Mouse (Mus musculus): Measurements from ENCODE around the gene Prkag2.
A peak's percentile ranks its signal among the peaks of the same experiment; 100 is the strongest.

Prkag2 gene

GRCm38 (mm10) chr5:24913656-24914055, 186.8 kb downstream of the Prkag2 start:
- DNase-seq (ENCODE audit: low spot score) = no peak

- DNase-seq (ENCODE audit: low spot score) = peak; percentile 40
These were observed 191.4 kb downstream of the Prkag2 start for GRCm38 (mm10) chr5:24908820-24909716.

DNA sequence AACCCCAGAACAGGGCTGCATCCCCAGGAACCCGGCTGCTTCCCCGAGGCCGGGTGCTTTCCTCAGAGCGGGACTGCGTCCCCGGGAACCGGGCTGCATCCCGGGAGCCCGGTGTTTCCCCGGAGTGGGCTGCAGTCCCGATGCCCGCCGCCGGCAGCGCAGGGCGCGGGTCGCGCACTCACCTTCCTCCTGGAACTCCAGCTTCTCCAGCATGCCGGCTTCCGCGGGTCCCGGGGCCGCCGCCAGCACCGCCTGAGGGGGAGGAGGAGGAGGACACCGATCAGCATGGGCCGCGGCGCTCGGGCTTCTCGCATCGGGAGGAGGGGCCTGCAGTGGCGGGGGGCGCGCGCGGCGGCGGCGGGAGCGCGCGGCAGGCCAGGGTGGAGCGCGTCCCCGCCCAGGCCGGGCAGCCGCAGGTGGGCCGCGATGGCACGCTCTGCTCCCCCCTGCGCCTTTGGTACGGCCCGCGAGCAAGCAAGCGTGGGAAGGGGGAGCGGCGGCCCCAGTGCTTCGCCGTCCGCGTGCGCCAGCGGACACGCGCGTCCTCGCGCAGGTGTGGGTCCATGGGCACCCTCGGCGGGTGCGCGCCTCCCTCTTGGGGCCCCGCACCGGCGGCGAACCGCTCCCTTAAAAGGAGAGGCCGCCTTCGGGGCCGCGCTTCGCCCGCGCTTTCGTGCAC, 192.2 kb downstream of the Prkag2 start:
- peak; percentile 88 for DNase-seq (ENCODE audit: low spot score)

DNA sequence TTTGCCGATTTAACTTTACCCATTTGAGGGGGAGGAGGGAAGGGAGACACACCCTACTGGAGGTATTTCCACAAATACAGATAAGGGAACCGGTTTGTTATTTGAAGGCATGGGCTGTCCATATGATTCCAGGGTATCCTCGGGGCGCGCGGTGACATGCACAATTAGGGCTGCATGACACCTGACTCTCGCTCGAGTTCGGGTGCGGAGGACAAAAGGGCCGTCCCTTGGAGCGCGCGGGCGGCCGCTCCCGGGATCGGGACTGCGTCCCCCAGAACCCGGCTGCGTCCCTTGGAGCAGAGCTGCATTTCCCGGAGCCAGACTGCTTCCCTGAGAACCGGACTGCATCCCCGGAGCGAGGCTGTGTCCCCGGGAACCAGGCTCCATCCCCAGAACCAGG, 192.7 kb downstream of the Prkag2 start:
- no peak for DNase-seq (ENCODE audit: low spot score)

DNA sequence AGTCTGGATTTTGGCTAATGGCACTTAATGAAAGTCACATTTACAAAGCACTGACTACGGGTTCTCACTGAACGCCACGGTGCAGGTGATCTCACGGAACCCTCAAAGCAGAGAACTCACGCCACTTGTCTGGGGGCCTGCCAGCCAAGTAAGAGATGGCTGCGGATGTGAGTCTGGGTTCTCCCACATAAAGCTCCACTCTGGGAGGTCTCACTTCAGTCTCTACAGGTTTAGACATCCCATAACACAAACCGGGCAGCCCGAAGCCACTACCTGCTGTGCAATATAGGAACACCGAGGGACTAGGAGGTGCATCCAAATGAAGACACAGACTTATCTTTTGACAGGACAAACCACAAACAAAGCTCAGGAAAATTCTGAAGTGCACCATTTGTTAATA, 193.6 kb downstream of the Prkag2 start:
- DNase-seq (ENCODE audit: low spot score) = no peak

DNA sequence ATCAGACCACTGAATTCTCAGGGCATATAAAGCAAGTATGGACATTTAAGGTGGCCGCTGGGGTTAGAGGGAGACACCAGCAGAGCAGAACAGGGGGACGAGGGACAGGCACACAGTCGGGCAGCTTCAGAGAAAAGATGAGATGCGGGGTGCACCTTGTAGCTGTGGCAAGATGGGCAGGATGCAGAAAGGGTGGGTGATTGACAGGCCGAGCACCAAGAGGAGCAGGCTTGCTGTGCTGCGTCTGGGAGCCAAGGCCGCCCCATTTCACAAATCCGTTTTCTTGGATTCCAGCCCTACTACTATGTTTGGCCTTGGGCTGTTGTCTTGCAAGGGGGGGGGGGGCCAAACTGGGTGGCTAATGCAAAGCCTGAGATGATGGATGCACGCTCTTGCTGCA, 195.5 kb downstream of the Prkag2 start:
- DNase-seq (ENCODE audit: low spot score) = no peak

DNA sequence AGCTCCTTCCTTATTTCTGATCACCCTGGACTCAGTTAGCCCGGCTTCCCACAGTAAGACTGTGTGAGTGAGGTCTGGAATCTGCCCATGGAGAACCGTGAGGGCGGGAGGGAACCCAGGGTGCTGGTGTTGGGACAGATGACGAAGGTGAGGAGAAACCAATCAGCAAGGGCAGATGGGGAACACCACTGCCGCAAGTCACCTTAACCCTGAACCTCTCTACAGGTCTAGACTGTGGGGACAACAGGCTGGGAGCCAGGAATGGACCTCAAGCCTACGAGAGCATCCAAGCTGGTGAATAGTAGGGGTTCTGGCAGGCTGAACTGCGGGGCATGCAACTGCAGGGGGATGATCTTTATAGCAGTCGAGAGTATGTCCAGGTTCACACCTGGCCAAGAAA, 196.0 kb downstream of the Prkag2 start:
- DNase-seq (ENCODE audit: low spot score) = no peak

DNA sequence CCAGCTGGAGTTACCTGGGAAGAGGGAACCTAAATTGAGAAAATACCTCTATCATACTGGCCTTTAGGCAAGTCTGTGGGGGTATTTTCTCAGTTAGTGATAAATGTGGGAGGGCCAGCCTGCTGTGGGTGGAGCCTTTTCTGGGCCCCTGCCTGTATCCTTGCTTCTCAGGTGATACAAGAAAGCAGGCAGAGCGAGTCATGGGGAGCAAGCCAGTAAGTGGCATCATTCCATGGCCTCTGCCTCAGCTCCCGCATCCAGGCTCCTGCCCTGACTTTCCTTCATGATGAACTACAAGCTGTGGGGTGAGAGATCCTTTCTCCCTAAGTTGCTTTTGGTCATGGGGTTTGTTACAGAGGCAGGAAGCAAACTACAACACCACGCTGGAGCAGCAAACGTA, 196.4 kb downstream of the Prkag2 start:
- DNase-seq (ENCODE audit: low spot score) = no peak

DNA sequence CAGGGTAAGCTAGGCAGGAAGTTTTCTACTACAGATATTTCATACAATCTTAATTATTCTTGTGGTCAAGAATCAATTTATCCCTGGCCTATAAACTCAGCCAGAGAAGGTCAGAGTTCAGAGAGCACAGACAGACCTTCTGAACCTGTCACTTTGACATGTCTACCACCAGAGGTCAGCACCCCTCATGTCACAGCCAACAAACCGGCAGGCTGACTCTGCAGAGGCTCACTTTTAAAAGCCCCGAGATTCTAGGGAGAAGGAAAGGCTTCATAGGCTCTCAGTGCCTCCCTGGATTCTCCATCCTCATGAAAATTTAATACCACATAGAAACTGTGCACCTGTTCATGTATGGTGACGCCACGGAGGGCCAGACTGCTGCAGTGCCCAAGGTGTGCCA, 197.6 kb downstream of the Prkag2 start:
- DNase-seq (ENCODE audit: low spot score) = no peak

GRCm38 (mm10) chr5:24895606-24896005, 204.8 kb downstream of the Prkag2 start:
- no peak for DNase-seq (ENCODE audit: low spot score)

GRCm38 (mm10) chr5:24894814-24895213, 205.6 kb downstream of the Prkag2 start:
- DNase-seq (ENCODE audit: low spot score) = no peak

GRCm38 (mm10) chr5:24892461-24892860, 208.0 kb downstream of the Prkag2 start:
- no peak for DNase-seq (ENCODE audit: low spot score)

DNA sequence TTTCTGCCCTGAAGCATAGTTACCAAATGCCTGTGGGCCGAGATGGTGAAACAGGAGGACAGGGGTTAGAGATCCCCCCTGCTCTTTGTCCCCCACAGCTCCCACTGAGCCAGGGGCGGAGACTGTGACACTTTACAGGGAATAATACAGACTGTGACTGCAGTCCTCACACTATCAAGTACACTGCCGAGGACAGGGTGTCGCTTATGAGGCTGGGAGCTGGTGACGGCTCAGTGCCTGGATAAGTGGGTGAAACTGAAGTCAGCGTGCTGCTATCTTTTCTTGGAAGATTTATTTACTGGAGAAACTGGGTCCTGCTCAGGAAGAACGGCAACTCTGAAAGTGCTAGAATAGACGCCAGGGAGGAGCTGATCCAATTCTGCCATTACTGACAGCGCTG, 210.6 kb downstream of the Prkag2 start:
- DNase-seq (ENCODE audit: low spot score) = no peak

DNA sequence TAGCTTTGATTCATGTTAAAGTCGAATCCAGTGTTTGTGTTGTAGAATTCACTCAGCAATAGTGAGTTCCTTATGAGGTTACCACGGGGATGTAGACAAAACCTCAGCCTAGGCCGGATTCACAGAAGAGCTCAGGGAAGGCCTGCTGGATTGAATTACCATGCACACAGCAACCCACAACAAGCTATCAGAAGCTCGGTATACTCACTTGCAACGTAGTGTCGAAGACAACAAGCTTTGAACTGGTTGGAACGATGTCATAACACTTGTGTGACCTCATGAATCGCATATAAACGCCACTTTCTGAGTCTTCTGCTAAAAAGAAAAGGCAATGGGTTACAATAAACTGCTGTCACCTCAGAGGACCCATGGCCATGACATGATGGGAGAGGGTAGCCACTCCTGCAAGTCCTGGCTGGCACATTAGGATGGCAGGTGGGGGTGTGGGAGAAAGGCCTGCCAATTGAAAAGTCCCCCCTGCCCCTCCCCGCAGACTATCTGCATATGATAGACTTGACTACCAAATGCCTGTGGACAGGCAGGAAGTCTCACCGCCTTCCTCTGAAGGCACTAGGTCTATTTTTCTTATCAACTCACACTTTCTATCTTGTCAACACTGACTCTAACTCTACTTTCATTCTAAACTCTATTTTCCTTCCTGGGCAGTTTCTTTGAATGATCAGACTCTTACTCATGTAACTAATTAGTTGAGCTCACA, 211.4 kb downstream of the Prkag2 start:
- no peak for DNase-seq (ENCODE audit: low spot score)

- DNase-seq (ENCODE audit: low spot score) = no peak
These were observed 213.2 kb downstream of the Prkag2 start for GRCm38 (mm10) chr5:24887271-24887670.

DNA sequence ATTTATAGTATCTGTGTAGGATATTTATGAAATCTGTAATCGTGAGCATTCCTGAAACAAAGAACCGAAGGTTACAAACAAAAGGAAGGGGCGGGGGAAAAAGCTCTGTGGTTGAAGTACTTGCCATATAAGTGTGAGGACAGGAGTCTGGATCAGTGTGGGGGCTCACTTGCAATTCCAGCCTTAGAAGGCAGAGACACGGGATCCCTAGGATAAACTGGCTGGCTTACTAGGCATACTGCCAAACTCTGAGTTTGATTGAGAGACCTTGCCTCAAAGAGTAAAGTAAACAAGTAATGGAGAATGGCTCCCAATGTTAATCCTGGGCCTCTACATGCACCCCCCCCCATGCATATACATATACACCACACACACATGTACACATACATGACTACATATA, 221.7 kb downstream of the Prkag2 start:
- DNase-seq (ENCODE audit: low spot score) = no peak

- no peak for DNase-seq (ENCODE audit: low spot score)
These were observed 222.4 kb downstream of the Prkag2 start for GRCm38 (mm10) chr5:24877836-24878624.

- no peak for DNase-seq (ENCODE audit: low spot score)
These were observed 223.8 kb downstream of the Prkag2 start for GRCm38 (mm10) chr5:24876653-24877052.

- no peak for DNase-seq (ENCODE audit: low spot score)
These were observed 226.3 kb downstream of the Prkag2 start for GRCm38 (mm10) chr5:24874111-24874510.

DNA sequence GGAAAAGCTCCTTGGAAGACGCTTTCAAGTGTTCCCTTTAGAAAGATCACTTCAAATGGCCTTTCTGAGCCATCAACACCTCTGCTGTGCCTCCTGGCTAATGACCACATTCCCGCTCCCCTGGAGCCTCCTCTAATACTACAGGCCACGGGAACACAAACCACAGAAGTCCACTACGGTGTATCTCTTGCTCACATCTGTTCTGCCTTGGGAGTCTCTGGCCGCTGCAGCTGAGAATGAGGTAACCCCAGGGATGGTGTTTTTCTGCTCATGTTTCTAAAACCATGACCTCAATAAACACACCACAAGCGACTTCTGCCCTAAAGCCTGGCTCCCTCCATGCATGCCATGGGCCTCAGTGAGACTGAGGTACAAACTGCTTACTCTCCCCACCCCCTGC, 227.2 kb downstream of the Prkag2 start:
- no peak for DNase-seq (ENCODE audit: low spot score)

DNA sequence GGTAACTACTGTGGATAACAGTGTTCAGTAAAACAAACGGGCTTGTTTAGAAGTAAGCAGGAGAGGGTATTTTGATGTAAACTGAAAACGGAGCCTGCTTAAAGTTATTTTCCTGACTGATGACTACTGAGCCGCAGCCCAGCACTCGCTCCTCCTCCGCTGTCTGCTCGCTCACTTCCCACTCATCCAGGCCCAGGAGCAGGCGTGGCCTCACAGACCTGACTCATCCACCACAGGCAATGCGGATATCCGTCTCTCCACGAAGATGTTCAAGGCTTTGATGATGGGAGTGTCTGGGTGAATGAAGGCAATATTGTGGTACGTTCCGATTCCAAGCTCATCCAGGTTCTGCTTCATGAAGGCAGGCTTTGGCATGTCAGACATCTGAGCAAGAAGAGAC, 229.2 kb downstream of the Prkag2 start:
- DNase-seq (ENCODE audit: low spot score) = no peak

DNA sequence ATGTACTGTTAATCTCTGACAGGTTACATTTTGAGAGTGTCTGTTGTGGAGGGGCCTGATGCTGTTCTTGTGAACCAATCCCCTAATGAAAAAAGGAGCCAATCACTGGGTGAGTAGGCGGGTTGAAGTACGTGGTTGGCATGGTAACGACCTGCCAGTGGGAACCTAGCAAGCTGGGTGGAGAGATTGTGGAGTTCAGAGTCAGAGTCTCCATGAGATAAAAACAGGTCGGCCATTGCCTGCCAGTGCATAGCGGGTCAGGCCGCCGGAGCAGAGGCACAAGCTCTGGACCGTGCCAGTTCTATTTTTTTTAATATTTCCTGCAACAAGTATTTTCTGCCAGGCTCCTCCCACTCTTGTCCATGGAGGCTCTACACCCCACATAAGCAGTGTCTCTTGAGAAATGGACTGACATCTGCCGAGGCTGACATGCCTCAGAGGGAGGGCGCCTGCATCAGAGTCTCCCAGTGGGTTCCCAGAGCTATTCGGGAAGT, 230.6 kb downstream of the Prkag2 start:
- no peak for DNase-seq (ENCODE audit: low spot score)

Data from testis, postnatal 14 days (tissue).